Comparison of ENCODE assay signal across 16 mouse cellular contexts in genomic region chr11:113544017-113544640, GRCm38 (mm10).
A peak's percentile ranks its signal among the peaks of the same experiment; 100 is the strongest.
DNase-seq lines count a peak whose midpoint lies in the region; ATAC-seq and TF ChIP-seq lines count a peak whose summit lies in the region.
"Had no signal": no experiment of that assay in that cellular context is flagged by ENCODE, and none has a peak within 500 bp of the region (broad histone marks: within the 10 kb centered on the region; RNA-seq: fewer than 3 reads in every experiment).

No protein-coding gene starts in this region.

- WGBS in lung, adult 2 months: 67% methylated on average over 11 of the region's 11 CpGs
- 90% methylated on average over 11 of the region's 11 CpGs for whole genome bisulfite sequencing in midbrain, embryonic 11.5 days
- 90% methylated on average over 11 of the region's 11 CpGs for WGBS in hindbrain, embryonic 14.5 days

- H3K36me3 ChIP-seq in MEL (ENCODE audit: control insufficient read depth in 1 of 2, insufficient read depth in 2 of 2, low read length in 2 of 2): no peaks in the 10 kb centered on the region; a peak in 2 of 4 replicates
- H3K36me3 ChIP-seq in midbrain, embryonic 11.5 days (ENCODE audit: control insufficient read depth, insufficient read depth, low read length): no peaks in the 10 kb centered on the region
- H3K36me3 ChIP-seq in hindbrain, embryonic 14.5 days (replicated peaks; ENCODE audit: control insufficient read depth, insufficient read depth): no peaks in the 10 kb centered on the region
- H3K36me3 ChIP-seq: kidney, embryonic 15.5 days had no signal

- no peak overlapping the region for H3K9ac ChIP-seq in MEL (ENCODE audit: control insufficient read depth, low read depth, low read length, poor library complexity, severe bottlenecking)
- H3K9ac ChIP-seq in midbrain, embryonic 11.5 days (ENCODE audit: low read length): no peak overlapping the region
- no peak overlapping the region for H3K9ac ChIP-seq in hindbrain, embryonic 14.5 days
- H3K9ac ChIP-seq: kidney, embryonic 15.5 days had no signal

- TF ChIP-seq RAD21 in MEL (IDR thresholded peaks at IDR 0.05; ENCODE audit: low read depth, low read length): no peak

- H3K27ac ChIP-seq in MEL (ENCODE audit: control insufficient read depth, low read depth, low read length): no peak overlapping the region
- no peak overlapping the region for H3K27ac ChIP-seq in midbrain, embryonic 11.5 days (ENCODE audit: low read depth, low read length)
- no peak overlapping the region for H3K27ac ChIP-seq in hindbrain, embryonic 14.5 days
- H3K27ac ChIP-seq: kidney, embryonic 15.5 days; layer of hippocampus, adult 2 months; stomach, postnatal 0 days had no signal

- no peak for TF ChIP-seq EP300 in MEL (IDR thresholded peaks at IDR 0.05; ENCODE audit: low read depth in 1 of 2, low read length in 2 of 2)

- H3K4me3 ChIP-seq in lung, adult 2 months (replicated peaks; ENCODE audit: extremely low read depth, low read depth, low read length): no peak overlapping the region
- H3K4me3 ChIP-seq in MEL (ENCODE audit: control insufficient read depth in 1 of 2, insufficient read depth in 1 of 2, low read depth in 2 of 2, low read length in 2 of 2): no peak overlapping the region
- H3K4me3 ChIP-seq in midbrain, embryonic 11.5 days (ENCODE audit: low read depth, low read length): no peak overlapping the region
- H3K4me3 ChIP-seq in hindbrain, embryonic 14.5 days (replicated peaks; ENCODE audit: low read length): no peak overlapping the region
- H3K4me3 ChIP-seq: kidney, embryonic 15.5 days; layer of hippocampus, adult 2 months had no signal

- no peaks in the 10 kb centered on the region for H3K79me2 ChIP-seq in MEL (ENCODE audit: control insufficient read depth, insufficient read depth, low read length, poor library complexity)

- no peaks in the 10 kb centered on the region for H3K9me3 ChIP-seq in MEL (replicated peaks; ENCODE audit: insufficient read depth, low read length)
- peaks cover 4% of the 10 kb centered on the region; the same call in 1 of the 2 replicates for H3K9me3 ChIP-seq in midbrain, embryonic 11.5 days (ENCODE audit: control insufficient read depth, low read length)
- H3K9me3 ChIP-seq in hindbrain, embryonic 14.5 days (ENCODE audit: control insufficient read depth, low read length): no peaks in the 10 kb centered on the region
- H3K9me3 ChIP-seq: kidney, embryonic 15.5 days had no signal

- H3K4me1 ChIP-seq in lung, adult 2 months (ENCODE audit: control insufficient read depth, insufficient read depth, low read length): no peaks in the 10 kb centered on the region
- peaks cover 0 to 5% of the 10 kb centered on the region in 2 experiments; a peak in 2 of 4 replicates for H3K4me1 ChIP-seq in MEL (ENCODE audit: control insufficient read depth in 1 of 2, insufficient read depth in 2 of 2, low read length in 2 of 2)
- no peaks in the 10 kb centered on the region for H3K4me1 ChIP-seq in midbrain, embryonic 11.5 days (ENCODE audit: control insufficient read depth, insufficient read depth, low read length)
- no peaks in the 10 kb centered on the region for H3K4me1 ChIP-seq in hindbrain, embryonic 14.5 days (replicated peaks; ENCODE audit: control insufficient read depth, insufficient read depth, low read length)

- no peaks in the 10 kb centered on the region for H3K27me3 ChIP-seq in MEL (ENCODE audit: control insufficient read depth in 1 of 2, insufficient read depth in 2 of 2, low read length in 2 of 2)
- no peaks in the 10 kb centered on the region for H3K27me3 ChIP-seq in midbrain, embryonic 11.5 days (ENCODE audit: control insufficient read depth, insufficient read depth, low read length)
- no peaks in the 10 kb centered on the region for H3K27me3 ChIP-seq in hindbrain, embryonic 14.5 days (ENCODE audit: control insufficient read depth, insufficient read depth, low read length)
- H3K27me3 ChIP-seq: kidney, embryonic 15.5 days had no signal

- no peak overlapping the region for H3K4me2 ChIP-seq in midbrain, embryonic 11.5 days
- no peak overlapping the region for H3K4me2 ChIP-seq in hindbrain, embryonic 14.5 days (replicated peaks)
- H3K4me2 ChIP-seq: kidney, embryonic 15.5 days had no signal

- peak; percentile 92 for ATAC-seq in hematopoietic stem cell, adult 5-6 weeks (replicated peaks in 1 of 2; ENCODE audit: insufficient read depth in 1 of 2, low FRiP score in 2 of 2, low TSS enrichment in 1 of 2, low read depth in 1 of 2, poor library complexity in 2 of 2, severe bottlenecking in 2 of 2)
- ATAC-seq in monocyte, adult 5-6 weeks (replicated peaks; ENCODE audit: insufficient number of reproducible peaks, low FRiP score, low TSS enrichment, poor library complexity, severe bottlenecking): peak; percentile 82
- ATAC-seq in midbrain, embryonic 11.5 days (ENCODE audit: low FRiP score): no peak
- ATAC-seq in hindbrain, embryonic 14.5 days (ENCODE audit: low FRiP score): no peak

- no peak for TF ChIP-seq POLR2A in lung, adult 2 months (IDR thresholded peaks at IDR 0.05; ENCODE audit: borderline replicate concordance, extremely low read depth, low read depth, low read length)
- TF ChIP-seq POLR2A in MEL (IDR thresholded peaks at IDR 0.05; ENCODE audit: control insufficient read depth in 1 of 2, insufficient read depth in 1 of 2, low read depth in 1 of 2, low read length in 2 of 2, poor library complexity in 1 of 2): no peak

- DNase-seq in lung, postnatal 25 days (ENCODE audit: low spot score): peak; percentile 14
- no peak for DNase-seq in lung, adult 2 months
- DNase-seq in MEL (ENCODE audit: low read depth, low spot score): peak; percentile 73
- no peak for DNase-seq in midbrain, embryonic 11.5 days (ENCODE audit: low spot score, missing footprints)
- DNase-seq in hindbrain, embryonic 14.5 days (ENCODE audit: low spot score): no peak
- DNase-seq in right cerebral cortex, postnatal 25 days: no peak
- DNase-seq: adrenal gland, postnatal 25 days; cerebellum, postnatal 14 days; gastrocnemius, postnatal 14 days; heart, postnatal 4 days; right cerebral cortex, adult 18-20 months had no signal

- TF ChIP-seq CTCF in lung, adult 2 months (IDR thresholded peaks at IDR 0.05; ENCODE audit: insufficient read depth, low read length): no peak
- TF ChIP-seq CTCF in MEL (IDR thresholded peaks at IDR 0.05 in 2 of 3, conservative IDR thresholded peaks at IDR 0.05 in 1 of 3; ENCODE audit: control insufficient read depth in 1 of 3, insufficient read depth in 1 of 3, low read depth in 2 of 3, low read length in 3 of 3, poor library complexity in 1 of 3, severe bottlenecking in 1 of 3): no peak

TF ChIP-seq in MEL, 35 proteins besides CTCF, POLR2A, EP300 and RAD21:
- TF ChIP-seq MEF2A (IDR thresholded peaks at IDR 0.05; ENCODE audit: extremely low read depth, insufficient replicate concordance, low read depth, low read length, poor library complexity, severe bottlenecking): no peak
- no peak for TF ChIP-seq USF2 (IDR thresholded peaks at IDR 0.05; ENCODE audit: borderline replicate concordance in 1 of 2, insufficient read depth in 1 of 2, low read depth in 1 of 2, low read length in 2 of 2)
- TF ChIP-seq NRF1 (IDR thresholded peaks at IDR 0.05; ENCODE audit: insufficient read depth, low read depth, low read length, poor library complexity, severe bottlenecking): no peak
- no peak for TF ChIP-seq ZNF384 (IDR thresholded peaks at IDR 0.05; ENCODE audit: low read depth, low read length)
- TF ChIP-seq POLR2AphosphoS5 (IDR thresholded peaks at IDR 0.05; ENCODE audit: borderline replicate concordance, low read depth, low read length): no peak
- TF ChIP-seq HCFC1 (IDR thresholded peaks at IDR 0.05; ENCODE audit: low read depth, low read length): no peak
- TF ChIP-seq ZMIZ1 (IDR thresholded peaks at IDR 0.05; ENCODE audit: low read depth, low read length): no peak
- no peak for TF ChIP-seq E2F4 (IDR thresholded peaks at IDR 0.05; ENCODE audit: borderline replicate concordance, low read depth, low read length)
- TF ChIP-seq SMC3 (IDR thresholded peaks at IDR 0.05; ENCODE audit: low read depth, low read length): no peak
- no peak for TF ChIP-seq GABPA (IDR thresholded peaks at IDR 0.05; ENCODE audit: low read depth, low read length)
- TF ChIP-seq TAL1 (IDR thresholded peaks at IDR 0.05; ENCODE audit: low read length): no peak
- no peak for TF ChIP-seq GATA1 (IDR thresholded peaks at IDR 0.05; ENCODE audit: low read depth, low read length)
- TF ChIP-seq ZKSCAN1 (IDR thresholded peaks at IDR 0.05; ENCODE audit: low read depth, low read length): no peak
- TF ChIP-seq JUND (IDR thresholded peaks at IDR 0.05; ENCODE audit: low read depth, low read length): no peak
TF ChIP-seq in MEL: peak in this region for 0.

Comparison
In these comparisons a context has a peak if more than half of its experiments do, and no peak if none do; other contexts are left out.
1. DNase-seq: peak in lung, postnatal 25 days (single experiment) and MEL (single experiment); none in lung, adult 2 months (single experiment), midbrain, embryonic 11.5 days (single experiment), hindbrain, embryonic 14.5 days (single experiment) and right cerebral cortex, postnatal 25 days (single experiment).
2. ATAC-seq: peak in hematopoietic stem cell, adult 5-6 weeks (2 of 2) and monocyte, adult 5-6 weeks (single experiment); none in midbrain, embryonic 11.5 days (single experiment) and hindbrain, embryonic 14.5 days (single experiment).